Mouse (Mus musculus): Measurements from ENCODE around the gene Pcdh10. TPM values are rescaled to one million over a fixed set of nuclear protein-coding genes. Genes with fewer than 3 reads are reported as not detected.

Pcdh10 gene
- polyA plus RNA-seq, 1 experiment = not detected

DNA sequence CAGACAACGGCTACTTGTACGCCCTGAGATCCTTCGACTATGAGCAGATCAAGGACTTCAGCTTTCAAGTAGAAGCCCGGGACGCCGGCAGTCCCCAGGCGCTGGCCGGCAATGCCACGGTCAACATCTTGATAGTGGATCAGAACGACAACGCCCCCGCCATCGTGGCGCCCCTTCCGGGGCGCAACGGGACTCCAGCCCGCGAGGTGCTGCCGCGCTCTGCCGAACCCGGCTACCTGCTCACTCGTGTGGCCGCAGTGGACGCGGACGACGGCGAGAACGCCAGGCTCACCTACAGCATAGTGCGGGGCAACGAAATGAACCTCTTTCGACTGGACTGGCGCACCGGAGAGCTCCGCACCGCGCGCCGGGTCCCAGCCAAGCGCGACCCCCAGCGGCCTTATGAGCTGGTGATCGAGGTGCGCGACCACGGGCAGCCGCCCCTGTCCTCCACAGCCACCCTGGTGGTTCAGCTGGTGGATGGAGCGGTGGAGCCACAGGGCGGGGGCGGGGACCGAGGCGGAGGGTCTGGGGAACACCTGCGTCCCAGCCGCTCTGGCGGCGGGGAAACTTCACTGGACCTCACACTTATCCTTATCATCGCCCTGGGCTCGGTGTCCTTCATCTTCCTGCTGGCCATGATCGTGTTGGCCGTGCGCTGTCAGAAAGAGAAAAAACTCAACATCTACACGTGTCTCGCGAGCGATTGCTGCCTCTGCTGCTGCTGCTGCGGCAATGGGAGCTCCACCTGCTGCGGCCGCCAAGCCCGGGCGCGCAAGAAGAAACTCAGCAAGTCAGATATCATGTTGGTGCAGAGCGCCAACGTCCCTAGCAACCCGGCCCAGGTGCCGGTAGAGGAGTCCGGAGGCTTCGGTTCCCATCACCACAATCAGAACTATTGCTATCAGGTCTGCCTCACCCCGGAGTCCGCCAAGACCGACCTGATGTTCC is 2.9 kb downstream of the Pcdh10 start:
- Histone ChIP-seq H3K4me1 (ENCODE audit: control insufficient read depth, insufficient read depth, low read length) (no peaks in the 10 kb centered on the region), H3K4me3 (ENCODE audit: insufficient read depth, low read length) (no peak overlapping the region)

DNA sequence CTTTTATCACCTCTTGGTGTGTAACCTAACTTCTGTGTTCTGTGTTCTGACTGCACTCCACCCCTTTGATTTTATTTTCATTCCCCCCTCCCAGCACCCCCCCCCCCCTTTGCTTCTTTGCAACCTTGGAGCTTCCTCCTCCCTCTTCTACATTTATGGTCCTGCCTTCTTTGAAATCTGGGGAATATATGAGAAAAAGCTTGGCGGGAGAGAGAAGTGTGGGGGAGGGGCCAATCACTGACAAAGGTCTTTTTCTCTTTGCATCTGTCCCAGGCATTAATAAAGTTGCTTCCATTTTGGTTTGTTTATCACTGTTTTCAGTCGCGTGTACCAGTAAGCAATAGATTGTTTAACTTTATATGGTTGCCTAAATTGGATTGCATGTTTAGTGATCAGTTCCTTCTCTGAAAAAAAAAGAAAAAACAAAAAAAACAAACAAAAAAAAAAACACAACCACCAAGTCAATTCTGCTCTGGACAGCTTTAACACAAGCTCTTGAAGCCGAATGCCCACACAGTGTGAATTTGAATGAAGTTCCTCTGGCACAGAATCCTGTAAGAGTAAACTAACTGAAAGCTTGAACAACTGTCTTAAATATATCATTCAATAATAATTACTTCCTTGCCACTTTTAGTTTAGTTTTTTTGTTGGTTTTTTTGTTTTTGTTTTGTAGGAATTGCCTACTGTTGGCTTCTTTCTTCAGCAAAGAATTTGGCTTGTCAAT is 4.0 kb downstream of the Pcdh10 start:
- Histone ChIP-seq H3K27ac (ENCODE audit: insufficient read depth, low read depth, low read length) (no peak overlapping the region), H3K4me3 (ENCODE audit: insufficient read depth, low read length) (no peak overlapping the region), H3K4me1 (ENCODE audit: control insufficient read depth, insufficient read depth, low read length) (no peaks in the 10 kb centered on the region)
- no peak for TF ChIP-seq CTCF (IDR thresholded peaks at IDR 0.05; ENCODE audit: low read depth, low read length)
- no peak for TF ChIP-seq POLR2A (IDR thresholded peaks at IDR 0.05; ENCODE audit: borderline replicate concordance, low read depth, low read length)

More for the DNA sequence above, 2.9 kb downstream of the Pcdh10 start:
- H3K27ac ChIP-seq (ENCODE audit: insufficient read depth, low read depth, low read length) = no peak overlapping the region
- TF ChIP-seq POLR2A (IDR thresholded peaks at IDR 0.05; ENCODE audit: borderline replicate concordance, low read depth, low read length) (no peak), CTCF (IDR thresholded peaks at IDR 0.05; ENCODE audit: low read depth, low read length) (no peak)

DNA sequence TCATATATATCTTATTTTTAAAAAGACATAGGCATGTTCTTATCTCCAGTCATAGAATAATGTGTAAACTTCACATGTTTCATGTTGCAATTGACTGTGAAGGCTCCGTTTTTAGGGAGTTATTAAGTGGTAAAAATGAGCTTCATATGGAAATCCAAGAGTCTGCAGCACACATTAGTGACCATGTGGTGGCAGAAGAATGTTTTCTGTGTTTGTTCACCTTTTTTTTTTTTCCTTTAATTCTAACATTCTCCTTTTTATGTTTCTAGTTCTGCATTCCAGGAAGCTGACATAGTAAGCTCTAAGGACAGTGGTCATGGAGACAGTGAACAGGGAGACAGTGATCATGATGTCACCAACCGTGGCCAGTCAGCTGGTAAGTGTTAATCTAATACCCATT is 5.6 kb downstream of the Pcdh10 start:
- no peaks in the 10 kb centered on the region for H3K4me1 ChIP-seq (ENCODE audit: control insufficient read depth, insufficient read depth, low read length)
- H3K27ac ChIP-seq (ENCODE audit: insufficient read depth, low read depth, low read length) = no peak overlapping the region
- TF ChIP-seq CTCF (IDR thresholded peaks at IDR 0.05; ENCODE audit: low read depth, low read length) (no peak), POLR2A (IDR thresholded peaks at IDR 0.05; ENCODE audit: borderline replicate concordance, low read depth, low read length) (no peak)
- no peak overlapping the region for H3K4me3 ChIP-seq (ENCODE audit: insufficient read depth, low read length)

DNA sequence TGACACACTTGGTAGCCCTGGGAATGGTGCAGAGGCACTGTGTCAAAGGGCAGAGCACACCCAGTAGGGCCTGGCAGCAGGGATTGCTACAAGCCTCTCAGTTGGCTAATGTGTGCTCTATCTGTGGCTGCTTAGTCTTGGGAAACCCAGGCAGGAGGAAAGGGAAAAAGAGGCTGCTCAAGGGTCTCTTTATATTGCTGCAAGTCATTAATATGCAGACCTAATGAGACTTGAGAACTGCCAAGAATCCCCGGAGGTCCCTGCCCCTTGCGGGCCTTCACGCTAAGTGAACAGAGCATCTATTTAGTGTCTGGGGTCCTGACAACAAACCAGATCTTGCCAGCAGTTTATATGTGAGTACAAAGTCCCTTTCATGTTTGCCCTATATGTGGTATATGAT is 6.8 kb downstream of the Pcdh10 start:
- TF ChIP-seq POLR2A (IDR thresholded peaks at IDR 0.05; ENCODE audit: borderline replicate concordance, low read depth, low read length) (no peak), CTCF (IDR thresholded peaks at IDR 0.05; ENCODE audit: low read depth, low read length) (no peak)
- no peak overlapping the region for H3K27ac ChIP-seq (ENCODE audit: insufficient read depth, low read depth, low read length)
- no peak overlapping the region for H3K4me3 ChIP-seq (ENCODE audit: insufficient read depth, low read length)
- H3K4me1 ChIP-seq (ENCODE audit: control insufficient read depth, insufficient read depth, low read length) = no peaks in the 10 kb centered on the region

DNA sequence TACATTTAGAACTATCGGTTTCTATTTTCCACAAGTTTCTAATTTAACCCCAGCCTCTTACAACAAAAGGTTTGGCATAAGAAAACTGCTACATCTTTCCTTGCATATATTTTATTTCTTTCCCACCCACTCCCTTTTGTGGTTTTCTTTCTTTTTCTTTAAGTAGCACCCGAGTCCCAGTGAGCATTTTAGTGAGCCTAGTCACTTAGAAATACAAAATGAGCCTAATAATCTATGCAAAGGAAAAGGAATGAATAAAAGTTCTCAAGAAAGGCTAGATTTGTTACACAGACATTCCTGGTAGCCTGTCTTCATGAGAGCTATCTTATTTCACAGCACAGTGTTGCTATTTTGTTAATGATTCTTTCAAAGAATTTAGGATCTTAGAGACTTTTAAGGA is 7.3 kb downstream of the Pcdh10 start:
- Histone ChIP-seq H3K4me3 (ENCODE audit: insufficient read depth, low read length) (no peak overlapping the region), H3K27ac (ENCODE audit: insufficient read depth, low read depth, low read length) (no peak overlapping the region), H3K4me1 (ENCODE audit: control insufficient read depth, insufficient read depth, low read length) (no peaks in the 10 kb centered on the region)
- TF ChIP-seq CTCF (IDR thresholded peaks at IDR 0.05; ENCODE audit: low read depth, low read length) (no peak), POLR2A (IDR thresholded peaks at IDR 0.05; ENCODE audit: borderline replicate concordance, low read depth, low read length) (no peak)

DNA sequence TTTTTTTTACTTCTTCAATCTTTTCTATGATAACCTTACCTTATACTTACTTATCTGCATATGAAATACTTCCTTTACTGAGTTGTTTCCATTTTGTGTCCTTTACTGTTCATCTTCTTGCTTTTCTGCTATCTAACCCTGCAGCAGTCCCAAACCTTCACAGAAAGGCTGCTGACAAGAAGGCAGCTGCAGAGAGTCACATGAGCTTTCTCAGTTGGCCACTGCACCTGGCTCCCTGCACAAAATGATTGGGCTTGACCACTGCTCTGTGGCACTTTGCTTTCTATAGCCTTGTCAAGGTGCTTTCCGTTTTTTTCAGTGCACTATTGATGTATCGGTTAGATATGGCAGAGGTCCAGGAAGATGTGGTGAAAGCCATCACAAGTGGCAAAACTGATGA is 8.3 kb downstream of the Pcdh10 start:
- H3K4me1 ChIP-seq (ENCODE audit: control insufficient read depth, insufficient read depth, low read length) = no peaks in the 10 kb centered on the region
- H3K27ac ChIP-seq (ENCODE audit: insufficient read depth, low read depth, low read length) = no peak overlapping the region
- no peak overlapping the region for H3K4me3 ChIP-seq (ENCODE audit: insufficient read depth, low read length)
- TF ChIP-seq CTCF (IDR thresholded peaks at IDR 0.05; ENCODE audit: low read depth, low read length) (no peak), POLR2A (IDR thresholded peaks at IDR 0.05; ENCODE audit: borderline replicate concordance, low read depth, low read length) (no peak)

DNA sequence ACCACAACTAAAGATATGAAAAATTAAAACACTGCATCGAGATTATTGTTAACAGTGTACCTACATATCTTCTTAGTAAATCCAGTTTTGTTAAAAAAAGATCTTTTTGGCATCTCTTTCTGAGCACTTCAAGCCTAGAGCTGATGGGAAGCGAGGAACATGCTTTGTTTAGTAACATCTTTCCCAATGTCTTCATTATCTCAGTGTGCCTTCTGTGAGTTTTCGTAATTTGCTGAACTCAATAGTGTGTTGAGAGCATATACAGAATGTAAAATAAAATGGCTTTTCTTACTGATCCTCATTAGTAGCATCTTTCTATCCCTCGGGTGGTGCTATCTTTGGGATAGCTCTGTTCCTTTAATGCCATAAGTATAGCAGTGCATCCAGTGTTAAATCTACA is 18.9 kb downstream of the Pcdh10 start:
- TF ChIP-seq CTCF (IDR thresholded peaks at IDR 0.05; ENCODE audit: low read depth, low read length) (no peak), POLR2A (IDR thresholded peaks at IDR 0.05; ENCODE audit: borderline replicate concordance, low read depth, low read length) (no peak)

DNA sequence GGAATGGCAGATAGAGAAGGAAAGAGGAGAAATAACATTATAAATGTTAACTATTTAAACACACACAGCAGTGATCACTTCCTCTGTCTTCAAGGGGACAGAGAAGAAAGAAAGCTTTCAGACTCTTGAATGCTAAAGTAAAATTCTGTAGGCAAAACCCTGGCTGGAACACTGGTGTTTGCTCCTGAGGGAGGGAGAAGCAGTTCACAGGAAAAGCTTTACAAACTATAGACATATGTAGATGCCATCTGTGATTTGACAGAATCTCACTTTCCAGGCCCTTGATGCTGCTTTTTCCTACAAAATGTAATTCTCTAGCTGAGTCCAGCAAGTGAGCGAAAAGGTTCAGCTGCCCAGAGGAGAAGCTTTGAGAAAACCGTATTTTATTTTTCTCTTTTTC is 25.0 kb downstream of the Pcdh10 start:
- Histone ChIP-seq H3K27ac (ENCODE audit: insufficient read depth, low read depth, low read length) (no peak overlapping the region), H3K4me1 (ENCODE audit: control insufficient read depth, insufficient read depth, low read length) (no peaks in the 10 kb centered on the region), H3K4me3 (ENCODE audit: insufficient read depth, low read length) (no peak overlapping the region)
- TF ChIP-seq POLR2A (IDR thresholded peaks at IDR 0.05; ENCODE audit: borderline replicate concordance, low read depth, low read length) = no peak

More for the DNA sequence above, 18.9 kb downstream of the Pcdh10 start:
- Histone ChIP-seq H3K4me1 (ENCODE audit: control insufficient read depth, insufficient read depth, low read length) (no peaks in the 10 kb centered on the region), H3K27ac (ENCODE audit: insufficient read depth, low read depth, low read length) (no peak overlapping the region), H3K4me3 (ENCODE audit: insufficient read depth, low read length) (no peak overlapping the region)

DNA sequence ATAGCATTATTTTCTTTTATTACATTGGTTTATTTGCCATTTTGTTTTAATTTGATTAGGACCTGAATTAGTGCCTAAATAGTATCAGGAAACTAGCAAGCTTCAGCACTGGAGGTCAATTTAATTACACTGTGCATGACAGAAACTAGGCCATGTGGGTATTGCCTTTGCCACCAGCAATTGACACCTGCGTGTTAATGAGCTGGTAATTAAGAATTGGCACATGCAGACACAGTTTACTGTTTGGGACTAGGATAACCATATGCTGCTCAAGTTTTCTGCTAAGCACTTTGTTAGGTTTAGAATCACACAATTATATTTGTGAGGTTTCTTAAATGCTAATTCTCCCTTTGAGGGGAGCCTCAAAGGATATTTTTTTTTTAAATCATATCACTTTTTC is 53.5 kb downstream of the Pcdh10 start:
- Histone ChIP-seq H3K4me1 (ENCODE audit: control insufficient read depth, insufficient read depth, low read length) (no peaks in the 10 kb centered on the region), H3K27ac (ENCODE audit: insufficient read depth, low read depth, low read length) (no peak overlapping the region), H3K4me3 (ENCODE audit: insufficient read depth, low read length) (no peak overlapping the region)
- no peak for TF ChIP-seq POLR2A (IDR thresholded peaks at IDR 0.05; ENCODE audit: borderline replicate concordance, low read depth, low read length)
- no peak for TF ChIP-seq CTCF (IDR thresholded peaks at IDR 0.05; ENCODE audit: low read depth, low read length)
